Mouse (Mus musculus) spleen, postnatal 4 days (tissue): ENCODE measurements at regions not wholly inside any gene's neighbourhood (a gene's known extent, or its start where the extent isn't known, plus 50 kb on each side); places are given as distances from the start of the nearest gene placed in this dataset.

Experiments used
- DNase-seq, 2 experiments: peaks; one replicate each; pipeline ENCODE4 v3.0.0; 2022; ENCODE audit warnings: low spot score in 2 of 2

DNA sequence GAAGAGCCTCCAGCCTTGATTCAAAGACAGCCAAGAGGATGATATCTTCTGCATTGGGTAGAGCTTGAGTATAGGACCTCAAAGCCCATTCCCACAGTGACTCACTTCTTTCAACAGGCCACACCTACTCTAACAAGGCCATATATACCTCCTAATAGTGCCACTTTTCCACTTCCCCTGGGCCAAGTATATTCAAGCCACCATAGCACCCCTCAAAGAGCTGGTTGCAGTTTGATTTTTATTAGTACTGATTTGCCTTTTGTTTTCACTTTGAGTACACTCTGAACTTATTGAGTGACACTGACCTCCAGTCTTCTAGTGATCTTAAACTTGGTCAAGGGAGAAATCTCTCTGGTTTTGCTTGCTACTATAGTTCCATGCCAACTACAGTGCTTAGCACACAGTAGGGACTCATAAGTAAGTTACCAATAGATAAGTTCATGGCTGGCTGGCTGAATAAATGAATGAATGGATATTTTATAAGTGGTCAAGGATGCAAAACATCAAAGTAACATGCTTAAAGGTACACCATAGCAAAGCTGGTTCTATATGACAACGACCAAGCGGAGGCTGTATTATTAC is 64.5 kb upstream of the Lmo2 start:
- no peak for DNase-seq

DNA sequence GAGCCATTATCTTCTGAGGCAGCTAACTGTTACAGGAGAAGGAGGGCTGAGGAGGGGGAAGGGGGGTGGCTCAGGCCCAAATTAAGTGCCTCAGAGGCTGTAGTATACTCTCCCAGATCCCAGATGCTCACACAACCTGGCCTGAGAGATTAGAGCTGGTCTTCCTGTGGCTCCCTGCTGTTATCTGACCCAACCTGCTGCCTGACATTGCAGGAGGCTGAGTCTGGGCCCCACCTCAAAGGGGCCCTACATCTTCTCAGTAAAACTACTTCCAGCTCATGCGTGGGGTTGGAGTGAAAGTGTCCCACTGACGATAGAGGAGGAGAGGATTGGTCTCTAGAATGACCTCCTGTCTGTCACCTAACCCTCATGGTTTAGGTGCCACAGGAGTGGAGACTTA is 64.0 kb upstream of the Lmo2 start:
- DNase-seq, result peak; percentile 78

- peak; percentile 64 to 76 for DNase-seq
Measured at GRCm38 (mm10) chr2:103894981-103895676, 62.7 kb upstream of the Lmo2 start.

- DNase-seq, result peak in 1 of 2 experiments; percentile 46
Measured at GRCm38 (mm10) chr2:103896160-103896559, 61.6 kb upstream of the Lmo2 start.

- peak; percentile 65 to 77 for DNase-seq
Measured at GRCm38 (mm10) chr2:103896814-103897213, 61.0 kb upstream of the Lmo2 start.

DNA sequence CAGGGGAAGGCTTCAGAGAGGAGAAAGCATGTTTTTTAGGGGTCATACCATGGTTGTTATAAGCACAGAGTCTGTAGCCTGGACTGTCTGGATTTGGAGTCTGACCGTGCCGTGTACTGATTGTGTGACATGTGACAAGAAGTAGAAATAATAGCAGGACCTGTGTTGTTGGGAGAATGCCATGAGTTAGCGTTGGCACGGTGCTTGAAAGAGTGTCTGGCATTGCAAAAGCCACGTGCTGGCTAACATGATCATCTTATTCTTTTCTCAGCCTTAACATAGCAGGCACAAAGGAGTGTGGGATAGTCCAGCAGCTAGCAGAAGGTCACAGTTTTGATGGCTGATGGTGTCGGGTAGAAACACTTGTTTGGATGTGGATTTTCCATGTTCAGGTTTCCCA is 58.1 kb upstream of the Lmo2 start:
- no peak for DNase-seq

GRCm38 (mm10) chr2:103900384-103900783 is 57.4 kb upstream of the Lmo2 start:
- DNase-seq, result no peak

DNA sequence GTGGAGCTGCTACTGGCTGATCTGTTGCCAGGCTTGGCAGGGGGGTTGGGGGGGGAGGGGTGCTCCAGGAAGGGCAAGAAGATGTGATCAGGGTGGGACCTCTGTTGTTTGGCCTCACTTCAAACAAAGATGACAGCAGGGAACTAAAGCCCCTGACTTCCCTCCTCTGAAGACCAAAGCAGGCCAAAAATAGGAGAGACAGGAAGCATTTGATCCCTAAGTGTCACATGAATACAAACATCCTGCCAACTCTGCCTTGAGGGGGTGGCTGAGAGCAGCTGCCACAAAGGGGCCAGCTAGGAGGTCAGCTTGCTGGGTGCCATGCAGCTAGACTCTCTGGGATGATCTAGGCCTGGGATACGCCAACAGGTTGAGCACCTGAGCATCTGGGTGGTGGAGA is 56.3 kb upstream of the Lmo2 start:
- no peak for DNase-seq

- no peak for DNase-seq
Measured at GRCm38 (mm10) chr2:103902777-103903176, 55.0 kb upstream of the Lmo2 start.

DNA sequence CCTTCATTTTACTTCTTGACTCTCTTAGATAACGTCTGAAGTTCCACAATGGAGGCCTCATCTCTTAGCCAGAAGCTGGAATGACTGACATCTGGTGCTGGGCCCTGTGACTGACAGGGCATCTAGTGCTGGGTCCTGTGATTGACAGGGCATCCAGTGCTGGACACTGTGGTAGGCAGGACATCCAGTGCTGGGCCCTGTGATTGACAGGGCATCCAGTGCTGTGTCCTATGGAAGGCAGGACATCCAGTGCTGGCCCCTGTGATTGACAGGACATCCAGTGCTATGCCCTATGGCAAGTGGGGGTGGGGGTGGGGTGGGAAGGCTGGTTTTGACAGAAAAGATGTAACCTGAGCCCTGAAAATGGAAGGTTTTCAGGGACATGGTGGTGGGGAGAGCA is 52.1 kb upstream of the Lmo2 start:
- DNase-seq, result no peak

DNA sequence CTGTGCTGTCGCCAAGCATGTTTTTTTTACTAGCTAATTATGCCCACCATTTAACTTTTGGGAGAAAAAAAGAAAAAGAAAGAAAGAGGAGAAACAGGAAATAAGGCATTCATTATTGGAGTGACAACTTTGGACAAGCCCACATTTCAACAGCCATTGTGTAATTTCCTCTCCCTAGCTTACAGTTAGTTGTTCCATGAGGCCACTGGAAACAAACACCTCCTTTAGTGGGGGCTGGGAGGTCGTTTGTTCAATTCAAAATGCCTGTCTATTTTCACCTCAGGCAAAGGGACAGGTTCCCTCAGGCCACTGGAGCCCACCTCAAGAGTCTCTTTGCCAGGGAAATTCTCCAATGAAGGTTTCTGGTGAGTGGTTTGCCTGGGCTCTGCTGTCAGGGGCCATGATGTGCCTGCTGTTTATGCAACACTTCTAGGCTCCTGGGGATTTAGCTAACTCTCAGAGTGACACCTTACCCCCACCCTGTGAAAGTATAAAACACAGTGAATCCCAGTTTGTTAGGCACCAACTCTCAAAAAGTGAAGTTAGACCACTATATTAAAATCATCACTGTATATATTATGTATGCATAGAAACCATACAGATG is 51.1 kb upstream of the Lmo2 start:
- DNase-seq, result no peak
